Mouse (Mus musculus): ENCODE results near the gene Shkbp1.

DNA sequence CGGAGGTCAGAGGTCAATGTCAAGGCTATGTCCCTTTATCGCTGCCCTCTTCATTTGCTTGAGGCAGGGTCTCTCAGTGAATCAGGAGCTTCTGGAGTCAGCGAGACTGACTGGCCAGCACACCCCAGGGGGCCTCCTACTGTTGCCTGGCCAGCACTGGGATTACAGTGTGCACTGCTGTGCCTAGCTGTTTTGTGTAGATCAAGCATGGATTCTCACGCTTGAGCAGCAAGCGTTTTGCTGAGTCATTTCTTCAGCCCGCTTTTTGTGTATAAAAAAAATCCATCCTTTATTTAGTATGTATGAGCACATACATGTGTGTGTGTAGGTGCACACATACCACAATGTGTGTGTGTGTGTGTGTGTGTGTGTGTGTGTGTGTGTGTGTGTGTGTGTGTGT lies 33.4 kb upstream of the Shkbp1 start:
- TF ChIP-seq FLI1 (IDR thresholded peaks at IDR 0.05; ENCODE audit: low read length) (no peak), GATA1 (IDR thresholded peaks at IDR 0.05; ENCODE audit: borderline replicate concordance, low read length) (no peak)
